Mouse (Mus musculus): ENCODE results near the gene H6pd.
A peak's percentile ranks its signal among the peaks of the same experiment; 100 is the strongest.

Gene H6pd

GRCm38 (mm10) chr4:150019741-150020380 lies 11.0 kb upstream of the H6pd start:
- DNase-seq (ENCODE audit: low read depth) = no peak

GRCm38 (mm10) chr4:150015436-150015835 lies 6.6 kb upstream of the H6pd start:
- no peak for DNase-seq (ENCODE audit: low read depth)

- DNase-seq (ENCODE audit: low read depth) = no peak
Measured at GRCm38 (mm10) chr4:150014378-150015091, 5.7 kb upstream of the H6pd start.

- no peak for DNase-seq (ENCODE audit: low read depth)
Measured at GRCm38 (mm10) chr4:150013805-150014204, 5.0 kb upstream of the H6pd start.

- DNase-seq (ENCODE audit: low read depth) = no peak
Measured at GRCm38 (mm10) chr4:150013186-150013690, 4.4 kb upstream of the H6pd start.

GRCm38 (mm10) chr4:150012322-150012723 lies 3.5 kb upstream of the H6pd start:
- no peak for DNase-seq (ENCODE audit: low read depth)

GRCm38 (mm10) chr4:150011564-150012321 lies 2.9 kb upstream of the H6pd start:
- DNase-seq (ENCODE audit: low read depth) = no peak

GRCm38 (mm10) chr4:150010054-150010730 lies 1.4 kb upstream of the H6pd start:
- DNase-seq (ENCODE audit: low read depth) = no peak

GRCm38 (mm10) chr4:150009587-150009930 lies 736 bp upstream of the H6pd start:
- no peak for DNase-seq (ENCODE audit: low read depth)

GRCm38 (mm10) chr4:150008325-150008852 lies 434 bp downstream of the H6pd start:
- peak; percentile 64 for DNase-seq (ENCODE audit: low read depth)

- DNase-seq (ENCODE audit: low read depth) = no peak
Measured at GRCm38 (mm10) chr4:150007444-150007843, 1.4 kb downstream of the H6pd start.

- DNase-seq (ENCODE audit: low read depth) = no peak
Measured at GRCm38 (mm10) chr4:150006991-150007390, 1.8 kb downstream of the H6pd start.

GRCm38 (mm10) chr4:150006122-150006854 lies 2.5 kb downstream of the H6pd start:
- no peak for DNase-seq (ENCODE audit: low read depth)

GRCm38 (mm10) chr4:150005231-150005630 lies 3.6 kb downstream of the H6pd start:
- no peak for DNase-seq (ENCODE audit: low read depth)

- no peak for DNase-seq (ENCODE audit: low read depth)
Measured at GRCm38 (mm10) chr4:150003641-150004040, 5.2 kb downstream of the H6pd start.

GRCm38 (mm10) chr4:150003021-150003580 lies 5.7 kb downstream of the H6pd start:
- no peak for DNase-seq (ENCODE audit: low read depth)

GRCm38 (mm10) chr4:150002021-150002528 lies 6.7 kb downstream of the H6pd start:
- no peak for DNase-seq (ENCODE audit: low read depth)

GRCm38 (mm10) chr4:150001221-150001860 lies 7.5 kb downstream of the H6pd start:
- no peak for DNase-seq (ENCODE audit: low read depth)

GRCm38 (mm10) chr4:149999931-150000555 lies 8.8 kb downstream of the H6pd start:
- DNase-seq (ENCODE audit: low read depth) = no peak

- DNase-seq (ENCODE audit: low read depth) = no peak
Measured at GRCm38 (mm10) chr4:149999510-149999900, 9.3 kb downstream of the H6pd start.
